Mouse (Mus musculus): ENCODE results near the gene Muc5b. TPM values are rescaled to one million over a fixed set of nuclear protein-coding genes. Genes with fewer than 3 reads are reported as not detected.
"Not testable (repeated sequence)": the region's sequence is repeated elsewhere in the genome, so short reads cannot be mapped to it uniquely, and the experiment has no call there.

The Muc5b gene
- 0.01 TPM in 1 of 2 replicates, not detected in the other for polyA plus RNA-seq (2015; fragmentation: Nextera tagmentation; extraction: Ambion mirVana)

GRCm38 (mm10) chr7:141838779-141839178, at the start of gene Muc5b:
Gene Muc5b (plus strand): TSS chr7:141839070.
- 0 out of 2 replicates have a peak, but pooled peaks have one; percentile 64 for ATAC-seq
- Histone ChIP-seq H3K4me2 (ENCODE audit: low read depth, low read length) (no peak within 1 kb of the TSS), H3K9ac (ENCODE audit: low read depth, low read length) (no peak within 1 kb of the TSS), H3K27me3 (replicated peaks; ENCODE audit: control insufficient read depth, insufficient read depth, low read length) (no peaks in the 10 kb centered on the region), H3K36me3 (ENCODE audit: control insufficient read depth, insufficient read depth, low read length) (no peaks in the 10 kb centered on the region), H3K27ac (ENCODE audit: low read length) (no peak within 1 kb of the TSS), H3K9me3 (ENCODE audit: control insufficient read depth, low read length) (no peaks in the 10 kb centered on the region), H3K4me1 (ENCODE audit: control insufficient read depth, insufficient read depth, low read length) (peaks cover 3% of the 10 kb centered on the region; the same call in 1 of the 2 replicates), H3K4me3 (ENCODE audit: low read length) (no peak within 1 kb of the TSS)
- 52% methylated on average over 5 of the region's 5 CpGs for WGBS

GRCm38 (mm10) chr7:141794251-141794650, 44.6 kb upstream of the Muc5b start:
- no peak overlapping the region for H3K27ac ChIP-seq (ENCODE audit: low read length)
- peaks cover 10% of the 10 kb centered on the region; the same call in 1 of the 2 replicates for H3K9me3 ChIP-seq (ENCODE audit: control insufficient read depth, low read length)
- H3K9ac ChIP-seq (ENCODE audit: low read depth, low read length), result no peak overlapping the region
- no peaks in the 10 kb centered on the region for H3K36me3 ChIP-seq (ENCODE audit: control insufficient read depth, insufficient read depth, low read length)
- WGBS, result 86% methylated on average over 1 of the region's 1 CpGs
- no peak overlapping the region for H3K4me2 ChIP-seq (ENCODE audit: low read depth, low read length)
- H3K4me3 ChIP-seq (ENCODE audit: low read length), result no peak overlapping the region
- no peaks in the 10 kb centered on the region for H3K27me3 ChIP-seq (replicated peaks; ENCODE audit: control insufficient read depth, insufficient read depth, low read length)
- no peaks in the 10 kb centered on the region for H3K4me1 ChIP-seq (ENCODE audit: control insufficient read depth, insufficient read depth, low read length)
- no peak for ATAC-seq

GRCm38 (mm10) chr7:141803206-141803605, 35.7 kb upstream of the Muc5b start:
- WGBS, result 90% methylated on average over 7 of the region's 7 CpGs
- no peak for ATAC-seq
- H3K27ac ChIP-seq (ENCODE audit: low read length), result no peak overlapping the region

GRCm38 (mm10) chr7:141805384-141805783, 33.5 kb upstream of the Muc5b start:
- ATAC-seq, result no peak
- H3K27ac ChIP-seq (ENCODE audit: low read length), result no peak overlapping the region
- H3K4me2 ChIP-seq (ENCODE audit: low read depth, low read length), result no peak overlapping the region
- no peak overlapping the region for H3K9ac ChIP-seq (ENCODE audit: low read depth, low read length)
- H3K4me1 ChIP-seq (ENCODE audit: control insufficient read depth, insufficient read depth, low read length), result no peaks in the 10 kb centered on the region
- H3K27me3 ChIP-seq (replicated peaks; ENCODE audit: control insufficient read depth, insufficient read depth, low read length), result no peaks in the 10 kb centered on the region
- H3K36me3 ChIP-seq (ENCODE audit: control insufficient read depth, insufficient read depth, low read length), result no peaks in the 10 kb centered on the region
- H3K9me3 ChIP-seq (ENCODE audit: control insufficient read depth, low read length), result no peaks in the 10 kb centered on the region
- no peak overlapping the region for H3K4me3 ChIP-seq (ENCODE audit: low read length)
- WGBS, result 85% methylated on average over 7 of the region's 7 CpGs

More at GRCm38 (mm10) chr7:141803206-141803605, 35.7 kb upstream of the Muc5b start:
- Histone ChIP-seq H3K4me2 (ENCODE audit: low read depth, low read length) (no peak overlapping the region), H3K4me1 (ENCODE audit: control insufficient read depth, insufficient read depth, low read length) (no peaks in the 10 kb centered on the region), H3K36me3 (ENCODE audit: control insufficient read depth, insufficient read depth, low read length) (no peaks in the 10 kb centered on the region), H3K9me3 (ENCODE audit: control insufficient read depth, low read length) (no peaks in the 10 kb centered on the region; the same call in 1 of the 2 replicates), H3K4me3 (ENCODE audit: low read length) (no peak overlapping the region), H3K27me3 (replicated peaks; ENCODE audit: control insufficient read depth, insufficient read depth, low read length) (no peaks in the 10 kb centered on the region), H3K9ac (ENCODE audit: low read depth, low read length) (no peak overlapping the region)

- not testable (repeated sequence) for H3K36me3 ChIP-seq (ENCODE audit: control insufficient read depth, insufficient read depth, low read length); H3K27ac ChIP-seq (ENCODE audit: low read length); ATAC-seq; H3K4me3 ChIP-seq (ENCODE audit: low read length); H3K9me3 ChIP-seq (ENCODE audit: control insufficient read depth, low read length); H3K4me2 ChIP-seq (ENCODE audit: low read depth, low read length); H3K9ac ChIP-seq (ENCODE audit: low read depth, low read length); H3K27me3 ChIP-seq (replicated peaks; ENCODE audit: control insufficient read depth, insufficient read depth, low read length); H3K4me1 ChIP-seq (ENCODE audit: control insufficient read depth, insufficient read depth, low read length)
- no CpG with 5 or more reads among the region's 4 CpGs for WGBS
Observed at GRCm38 (mm10) chr7:141807823-141808222, 31.0 kb upstream of the Muc5b start.

GRCm38 (mm10) chr7:141809933-141810332, 28.9 kb upstream of the Muc5b start:
- H3K4me1 ChIP-seq (ENCODE audit: control insufficient read depth, insufficient read depth, low read length), result not testable (repeated sequence)

GRCm38 (mm10) chr7:141813321-141813720, 25.5 kb upstream of the Muc5b start:
- H3K4me2 ChIP-seq (ENCODE audit: low read depth, low read length), result no peak overlapping the region
- H3K27ac ChIP-seq (ENCODE audit: low read length), result no peak overlapping the region
- 75% methylated on average over 4 of the region's 4 CpGs for WGBS
- no peaks in the 10 kb centered on the region for H3K9me3 ChIP-seq (ENCODE audit: control insufficient read depth, low read length)
- no peak overlapping the region for H3K4me3 ChIP-seq (ENCODE audit: low read length)
- H3K9ac ChIP-seq (ENCODE audit: low read depth, low read length), result no peak overlapping the region
- H3K4me1 ChIP-seq (ENCODE audit: control insufficient read depth, insufficient read depth, low read length), result no peaks in the 10 kb centered on the region
- ATAC-seq, result no peak
- H3K27me3 ChIP-seq (replicated peaks; ENCODE audit: control insufficient read depth, insufficient read depth, low read length), result no peaks in the 10 kb centered on the region
- H3K36me3 ChIP-seq (ENCODE audit: control insufficient read depth, insufficient read depth, low read length), result no peaks in the 10 kb centered on the region

More at GRCm38 (mm10) chr7:141809933-141810332, 28.9 kb upstream of the Muc5b start:
- ATAC-seq; H3K4me2 ChIP-seq (ENCODE audit: low read depth, low read length); H3K27me3 ChIP-seq (replicated peaks; ENCODE audit: control insufficient read depth, insufficient read depth, low read length); H3K9ac ChIP-seq (ENCODE audit: low read depth, low read length); H3K36me3 ChIP-seq (ENCODE audit: control insufficient read depth, insufficient read depth, low read length); H3K9me3 ChIP-seq (ENCODE audit: control insufficient read depth, low read length); H3K27ac ChIP-seq (ENCODE audit: low read length); H3K4me3 ChIP-seq (ENCODE audit: low read length): not testable (repeated sequence)
- WGBS, result no CpG with 5 or more reads among the region's 4 CpGs

- no peak overlapping the region for H3K27ac ChIP-seq (ENCODE audit: low read length)
- no peaks in the 10 kb centered on the region for H3K4me1 ChIP-seq (ENCODE audit: control insufficient read depth, insufficient read depth, low read length)
- H3K9ac ChIP-seq (ENCODE audit: low read depth, low read length), result no peak overlapping the region
- H3K4me3 ChIP-seq (ENCODE audit: low read length), result no peak overlapping the region
- H3K4me2 ChIP-seq (ENCODE audit: low read depth, low read length), result no peak overlapping the region
- H3K27me3 ChIP-seq (replicated peaks; ENCODE audit: control insufficient read depth, insufficient read depth, low read length), result no peaks in the 10 kb centered on the region
- H3K9me3 ChIP-seq (ENCODE audit: control insufficient read depth, low read length), result no peaks in the 10 kb centered on the region
- H3K36me3 ChIP-seq (ENCODE audit: control insufficient read depth, insufficient read depth, low read length), result no peaks in the 10 kb centered on the region
- WGBS, result 75% methylated on average over 4 of the region's 4 CpGs
- no peak for ATAC-seq
Observed at GRCm38 (mm10) chr7:141815361-141815760, 23.5 kb upstream of the Muc5b start.

- H3K27me3 ChIP-seq (replicated peaks; ENCODE audit: control insufficient read depth, insufficient read depth, low read length), result no peaks in the 10 kb centered on the region
- 67% methylated on average over 11 of the region's 11 CpGs for WGBS
- H3K36me3 ChIP-seq (ENCODE audit: control insufficient read depth, insufficient read depth, low read length), result no peaks in the 10 kb centered on the region
- no peak overlapping the region for H3K27ac ChIP-seq (ENCODE audit: low read length)
- H3K4me3 ChIP-seq (ENCODE audit: low read length), result no peak overlapping the region
- no peaks in the 10 kb centered on the region for H3K9me3 ChIP-seq (ENCODE audit: control insufficient read depth, low read length)
- H3K4me1 ChIP-seq (ENCODE audit: control insufficient read depth, insufficient read depth, low read length), result no peaks in the 10 kb centered on the region
- no peak overlapping the region for H3K9ac ChIP-seq (ENCODE audit: low read depth, low read length)
- no peak for ATAC-seq
- no peak overlapping the region for H3K4me2 ChIP-seq (ENCODE audit: low read depth, low read length)
Observed at GRCm38 (mm10) chr7:141817355-141818075, 21.4 kb upstream of the Muc5b start.
